ENCODE assay signal across 18 mouse cellular contexts in genomic region chr7:96708968-96709367, GRCm38 (mm10).
"Had no signal": no experiment of that assay in that cellular context is flagged by ENCODE, and none has a peak within 500 bp of the region (broad histone marks: within the 10 kb centered on the region; RNA-seq: fewer than 3 reads in every experiment).

No protein-coding gene starts in this region.

- H3K4me3 ChIP-seq: midbrain, embryonic 10.5 days; midbrain, embryonic 12.5 days; myocyte; neural tube, embryonic 13.5 days; neural tube, embryonic 15.5 days had no signal

- H3K27ac ChIP-seq: midbrain, embryonic 10.5 days; midbrain, embryonic 12.5 days; neural tube, embryonic 13.5 days; neural tube, embryonic 15.5 days had no signal

- ATAC-seq: midbrain, embryonic 16.5 days had no signal

- DNase-seq: lung, embryonic 14.5 days; lung, postnatal 10 days; lung, postnatal 4 days; midbrain, embryonic 14.5 days; retina, postnatal 1 day; right cerebral cortex, adult 18-20 months; right cerebral cortex, postnatal 25 days; right cerebral cortex, postnatal 4 days; spleen, adult 18-20 months; thymus, adult 18-20 months; thymus, postnatal 14 days; thymus, postnatal 36 days had no signal
